Mouse (Mus musculus): ENCODE results near the gene Stk26. TPM values are rescaled to one million over a fixed set of nuclear protein-coding genes. Genes with fewer than 3 reads are reported as not detected.

The Stk26 gene
- polyA plus RNA-seq (2015; fragmentation: Nextera tagmentation; extraction: Ambion mirVana), result 4.9 and 6.1 TPM in 2 replicates

- no peaks in the 10 kb centered on the region for H3K9me3 ChIP-seq (replicated peaks)
- no peaks in the 10 kb centered on the region for H3K27me3 ChIP-seq
- H3K9ac ChIP-seq, result peak within 1 kb of the TSS; percentile 66
- H3K27ac ChIP-seq, result no peak within 1 kb of the TSS
- H3K4me1 ChIP-seq (replicated peaks), result peaks cover 9% of the 10 kb centered on the region; the same call in 1 of the 2 replicates
- peak; percentile 96 for ATAC-seq (ENCODE audit: low read depth)
- H3K4me3 ChIP-seq (replicated peaks), result peak within 1 kb of the TSS; percentile 63
- peak; percentile 64 for DNase-seq
- H3K36me3 ChIP-seq, result no peaks in the 10 kb centered on the region
- WGBS (ENCODE audit: insufficient replicate concordance), result 17% methylated on average over 31 of the region's 31 CpGs
- peak within 1 kb of the TSS; percentile 76 for H3K4me2 ChIP-seq
These were observed at the start of gene Stk26 for GRCm38 (mm10) chrX:50840847-50841560. Stk26 (plus strand) TSS chrX:50841047.

GRCm38 (mm10) chrX:50793005-50793680, 47.7 kb upstream of the Stk26 start:
- ATAC-seq (ENCODE audit: low read depth), result no peak
- H3K27ac ChIP-seq, result no peak overlapping the region
- no peaks in the 10 kb centered on the region for H3K36me3 ChIP-seq
- no peak overlapping the region for H3K9ac ChIP-seq
- no peaks in the 10 kb centered on the region for H3K9me3 ChIP-seq (replicated peaks)
- 44% methylated on average over 4 of the region's 4 CpGs for WGBS (ENCODE audit: insufficient replicate concordance)
- no peaks in the 10 kb centered on the region for H3K4me1 ChIP-seq (replicated peaks)
- no peak overlapping the region for H3K4me3 ChIP-seq (replicated peaks)
- H3K4me2 ChIP-seq, result no peak overlapping the region
- DNase-seq, result no peak
- no peaks in the 10 kb centered on the region for H3K27me3 ChIP-seq

GRCm38 (mm10) chrX:50797798-50798197, 43.0 kb upstream of the Stk26 start:
- H3K4me1 ChIP-seq (replicated peaks), result no peaks in the 10 kb centered on the region
- ATAC-seq (ENCODE audit: low read depth), result no peak
- H3K27ac ChIP-seq, result no peak overlapping the region
- H3K36me3 ChIP-seq, result no peaks in the 10 kb centered on the region
- H3K9ac ChIP-seq, result no peak overlapping the region
- no peak for DNase-seq
- H3K4me3 ChIP-seq (replicated peaks), result no peak overlapping the region
- H3K9me3 ChIP-seq (replicated peaks), result no peaks in the 10 kb centered on the region
- no peak overlapping the region for H3K4me2 ChIP-seq
- 57% methylated on average over 1 of the region's 1 CpGs for WGBS (ENCODE audit: insufficient replicate concordance)
- no peaks in the 10 kb centered on the region for H3K27me3 ChIP-seq

GRCm38 (mm10) chrX:50798571-50798970, 42.3 kb upstream of the Stk26 start:
- Histone ChIP-seq H3K4me1 (replicated peaks) (no peaks in the 10 kb centered on the region), H3K36me3 (no peaks in the 10 kb centered on the region), H3K27me3 (no peaks in the 10 kb centered on the region), H3K4me3 (replicated peaks) (no peak overlapping the region), H3K9me3 (replicated peaks) (no peaks in the 10 kb centered on the region), H3K9ac (no peak overlapping the region), H3K27ac (no peak overlapping the region), H3K4me2 (no peak overlapping the region)
- DNase-seq (no peak), ATAC-seq (ENCODE audit: low read depth) (no peak)
- WGBS (ENCODE audit: insufficient replicate concordance), result 73% methylated on average over 10 of the region's 10 CpGs

GRCm38 (mm10) chrX:50799656-50800188, 41.1 kb upstream of the Stk26 start:
- H3K27me3 ChIP-seq, result no peaks in the 10 kb centered on the region
- WGBS (ENCODE audit: insufficient replicate concordance), result 53% methylated on average over 8 of the region's 8 CpGs

GRCm38 (mm10) chrX:50805654-50806053, 35.2 kb upstream of the Stk26 start:
- H3K27me3 ChIP-seq, result no peaks in the 10 kb centered on the region
- no peak overlapping the region for H3K4me2 ChIP-seq
- peak overlapping the region; percentile 13; the same call in 1 of the 2 replicates for H3K27ac ChIP-seq
- H3K9me3 ChIP-seq (replicated peaks), result no peaks in the 10 kb centered on the region
- peak; percentile 0 for DNase-seq
- H3K4me1 ChIP-seq (replicated peaks), result no peaks in the 10 kb centered on the region
- no peak for ATAC-seq (ENCODE audit: low read depth)
- no peak overlapping the region for H3K9ac ChIP-seq
- WGBS (ENCODE audit: insufficient replicate concordance), result 22% methylated on average over 4 of the region's 4 CpGs
- no peaks in the 10 kb centered on the region for H3K36me3 ChIP-seq
- H3K4me3 ChIP-seq (replicated peaks), result no peak overlapping the region

More at GRCm38 (mm10) chrX:50799656-50800188, 41.1 kb upstream of the Stk26 start:
- no peak overlapping the region for H3K4me3 ChIP-seq (replicated peaks)
- H3K9me3 ChIP-seq (replicated peaks), result no peaks in the 10 kb centered on the region
- H3K36me3 ChIP-seq, result no peaks in the 10 kb centered on the region
- DNase-seq (no peak), ATAC-seq (ENCODE audit: low read depth) (no peak)
- H3K4me1 ChIP-seq (replicated peaks), result no peaks in the 10 kb centered on the region
- H3K4me2 ChIP-seq, result no peak overlapping the region
- no peak overlapping the region for H3K9ac ChIP-seq
- no peak overlapping the region for H3K27ac ChIP-seq

GRCm38 (mm10) chrX:50823856-50824255, 17.0 kb upstream of the Stk26 start:
- Histone ChIP-seq H3K9ac (no peak overlapping the region), H3K4me1 (replicated peaks) (no peaks in the 10 kb centered on the region), H3K36me3 (no peaks in the 10 kb centered on the region), H3K27ac (no peak overlapping the region), H3K27me3 (no peaks in the 10 kb centered on the region; the same call in 1 of the 2 replicates), H3K4me3 (replicated peaks) (no peak overlapping the region), H3K4me2 (no peak overlapping the region), H3K9me3 (replicated peaks) (no peaks in the 10 kb centered on the region)
- 47% methylated on average over 6 of the region's 6 CpGs for WGBS (ENCODE audit: insufficient replicate concordance)
- ATAC-seq (ENCODE audit: low read depth), result no peak
- no peak for DNase-seq

GRCm38 (mm10) chrX:50835592-50835991, 5.3 kb upstream of the Stk26 start:
- Histone ChIP-seq H3K27ac (peak overlapping the region; percentile 13; the same call in 1 of the 2 replicates), H3K4me3 (replicated peaks) (no peak overlapping the region), H3K9me3 (replicated peaks) (no peaks in the 10 kb centered on the region), H3K4me2 (no peak overlapping the region), H3K4me1 (replicated peaks) (peaks cover 3% of the 10 kb centered on the region; the same call in 1 of the 2 replicates), H3K9ac (no peak overlapping the region), H3K36me3 (no peaks in the 10 kb centered on the region), H3K27me3 (no peaks in the 10 kb centered on the region)
- WGBS (ENCODE audit: insufficient replicate concordance), result 45% methylated on average over 3 of the region's 3 CpGs
- ATAC-seq (ENCODE audit: low read depth) (no peak), DNase-seq (no peak)

- Histone ChIP-seq H3K4me2 (no peak overlapping the region), H3K4me1 (replicated peaks) (peaks cover 7% of the 10 kb centered on the region; the same call in 1 of the 2 replicates)
These were observed 4.7 kb upstream of the Stk26 start for GRCm38 (mm10) chrX:50836029-50836691.

GRCm38 (mm10) chrX:50841587-50841986, 740 bp downstream of the Stk26 start:
- WGBS (ENCODE audit: insufficient replicate concordance), result 31% methylated on average over 22 of the region's 23 CpGs

More at GRCm38 (mm10) chrX:50836029-50836691, 4.7 kb upstream of the Stk26 start:
- no peaks in the 10 kb centered on the region for H3K36me3 ChIP-seq
- no peak overlapping the region for H3K9ac ChIP-seq
- H3K4me3 ChIP-seq (replicated peaks), result no peak overlapping the region
- 44% methylated on average over 10 of the region's 10 CpGs for WGBS (ENCODE audit: insufficient replicate concordance)
- peak overlapping the region; percentile 13; the same call in 1 of the 2 replicates for H3K27ac ChIP-seq
- DNase-seq (no peak), ATAC-seq (ENCODE audit: low read depth) (no peak)
- H3K27me3 ChIP-seq, result no peaks in the 10 kb centered on the region
- no peaks in the 10 kb centered on the region for H3K9me3 ChIP-seq (replicated peaks)

GRCm38 (mm10) chrX:50842046-50842445, 1.2 kb downstream of the Stk26 start:
- peaks cover 9% of the 10 kb centered on the region; the same call in 1 of the 2 replicates for H3K4me1 ChIP-seq (replicated peaks)
- DNase-seq (no peak), ATAC-seq (ENCODE audit: low read depth) (no peak; the same call in 1 of the 2 replicates)
- WGBS (ENCODE audit: insufficient replicate concordance), result 35% methylated on average over 8 of the region's 9 CpGs
- no peaks in the 10 kb centered on the region for H3K27me3 ChIP-seq
- H3K9ac ChIP-seq, result peak overlapping the region; percentile 66
- peak overlapping the region; percentile 63 for H3K4me3 ChIP-seq (replicated peaks)
- H3K9me3 ChIP-seq (replicated peaks), result no peaks in the 10 kb centered on the region
- H3K27ac ChIP-seq, result no peak overlapping the region
- H3K4me2 ChIP-seq, result peak overlapping the region; percentile 76
- no peaks in the 10 kb centered on the region for H3K36me3 ChIP-seq

More at GRCm38 (mm10) chrX:50841587-50841986, 740 bp downstream of the Stk26 start:
- H3K9me3 ChIP-seq (replicated peaks), result no peaks in the 10 kb centered on the region
- H3K27ac ChIP-seq, result no peak overlapping the region
- H3K9ac ChIP-seq, result peak overlapping the region; percentile 66
- H3K4me1 ChIP-seq (replicated peaks), result peaks cover 9% of the 10 kb centered on the region; the same call in 1 of the 2 replicates
- DNase-seq, result peak; percentile 6
- no peaks in the 10 kb centered on the region for H3K27me3 ChIP-seq
- peak overlapping the region; percentile 76 for H3K4me2 ChIP-seq
- no peaks in the 10 kb centered on the region for H3K36me3 ChIP-seq
- ATAC-seq (ENCODE audit: low read depth), result peak; percentile 72
- H3K4me3 ChIP-seq (replicated peaks), result peak overlapping the region; percentile 63
